Mouse (Mus musculus): Measurements from ENCODE around the gene Rgl1. TPM values are rescaled to one million over a fixed set of nuclear protein-coding genes. Genes with fewer than 3 reads are reported as not detected.

Rgl1 gene
- total RNA-seq, 1 experiment: 1.3 TPM

- Histone ChIP-seq H3K27ac (ENCODE audit: insufficient read depth, low read depth, low read length, poor library complexity, severe bottlenecking) (no peak overlapping the region), H3K9me3 (ENCODE audit: control insufficient read depth, insufficient read depth, low read depth, low read length) (no peaks in the 10 kb centered on the region), H3K9ac (ENCODE audit: insufficient read depth, low read depth, low read length, poor library complexity, severe bottlenecking) (no peak overlapping the region), H3K4me3 (ENCODE audit: insufficient read depth in 1 of 2, low read depth in 1 of 2, low read length in 2 of 2, poor library complexity in 1 of 2, severe bottlenecking in 1 of 2) (no peak overlapping the region), H3K4me1 (ENCODE audit: control insufficient read depth in 2 of 2, insufficient read depth in 2 of 2, low read length in 2 of 2, poor library complexity in 1 of 2) (no peaks in the 10 kb centered on the region), H3K36me3 (ENCODE audit: control insufficient read depth, insufficient read depth, low read length, poor library complexity, severe bottlenecking) (no peaks in the 10 kb centered on the region)
- peak; percentile 37 for DNase-seq (ENCODE audit: low read depth, low spot score)
- in situ Hi-C loops (cut with MboI; ENCODE audit: low sequenced_read_pairs in 2 of 2, unreplicated experiment in 2 of 2): no loop called here
- TF ChIP-seq ZC3H11A (IDR thresholded peaks at IDR 0.05; ENCODE audit: borderline replicate concordance, low read depth, low read length) (no peak), CHD2 (IDR thresholded peaks at IDR 0.05; ENCODE audit: low read depth, low read length) (no peak), ZNF384 (IDR thresholded peaks at IDR 0.05; ENCODE audit: low read depth, low read length) (no peak), MAFK (IDR thresholded peaks at IDR 0.05; ENCODE audit: insufficient read depth, low read depth, low read length) (no peak), HCFC1 (IDR thresholded peaks at IDR 0.05; ENCODE audit: borderline replicate concordance, insufficient read depth, low read length) (no peak)
Measured at GRCm38 (mm10) chr1:152555944-152556573, 210.1 kb downstream of the Rgl1 start.

- in situ Hi-C loops (cut with MboI; ENCODE audit: low sequenced_read_pairs in 2 of 2, unreplicated experiment in 2 of 2): no loop called here
- no peak overlapping the region for H3K27ac ChIP-seq (ENCODE audit: insufficient read depth, low read depth, low read length, poor library complexity, severe bottlenecking)
- no peak overlapping the region for H3K9ac ChIP-seq (ENCODE audit: insufficient read depth, low read depth, low read length, poor library complexity, severe bottlenecking)
- H3K36me3 ChIP-seq (ENCODE audit: control insufficient read depth, insufficient read depth, low read length, poor library complexity, severe bottlenecking): no peaks in the 10 kb centered on the region
- no peaks in the 10 kb centered on the region for H3K4me1 ChIP-seq (ENCODE audit: control insufficient read depth in 2 of 2, insufficient read depth in 2 of 2, low read length in 2 of 2, poor library complexity in 1 of 2)
- H3K9me3 ChIP-seq (ENCODE audit: control insufficient read depth, insufficient read depth, low read depth, low read length): no peaks in the 10 kb centered on the region
- no peak for DNase-seq (ENCODE audit: low read depth, low spot score)
- no peak for TF ChIP-seq ZNF384 (IDR thresholded peaks at IDR 0.05; ENCODE audit: low read depth, low read length)
- TF ChIP-seq CHD2 (IDR thresholded peaks at IDR 0.05; ENCODE audit: low read depth, low read length): no peak
- TF ChIP-seq MAFK (IDR thresholded peaks at IDR 0.05; ENCODE audit: insufficient read depth, low read depth, low read length): no peak
- TF ChIP-seq ZC3H11A (IDR thresholded peaks at IDR 0.05; ENCODE audit: borderline replicate concordance, low read depth, low read length): no peak
- H3K4me3 ChIP-seq (ENCODE audit: insufficient read depth in 1 of 2, low read depth in 1 of 2, low read length in 2 of 2, poor library complexity in 1 of 2, severe bottlenecking in 1 of 2): no peak overlapping the region
Measured at GRCm38 (mm10) chr1:152553912-152554547, 212.1 kb downstream of the Rgl1 start.

GRCm38 (mm10) chr1:152550973-152551372, 215.2 kb downstream of the Rgl1 start:
- in situ Hi-C loops (cut with MboI; ENCODE audit: low sequenced_read_pairs in 2 of 2, unreplicated experiment in 2 of 2): no loop called here
- no peak for TF ChIP-seq CHD2 (IDR thresholded peaks at IDR 0.05; ENCODE audit: low read depth, low read length)
- TF ChIP-seq HCFC1 (IDR thresholded peaks at IDR 0.05; ENCODE audit: borderline replicate concordance, insufficient read depth, low read length): no peak
- TF ChIP-seq ZC3H11A (IDR thresholded peaks at IDR 0.05; ENCODE audit: borderline replicate concordance, low read depth, low read length): no peak
- no peak overlapping the region for H3K9ac ChIP-seq (ENCODE audit: insufficient read depth, low read depth, low read length, poor library complexity, severe bottlenecking)
- no peak for DNase-seq (ENCODE audit: low read depth, low spot score)
- H3K9me3 ChIP-seq (ENCODE audit: control insufficient read depth, insufficient read depth, low read depth, low read length): no peaks in the 10 kb centered on the region
- no peak overlapping the region for H3K4me3 ChIP-seq (ENCODE audit: insufficient read depth in 1 of 2, low read depth in 1 of 2, low read length in 2 of 2, poor library complexity in 1 of 2, severe bottlenecking in 1 of 2)
- no peak overlapping the region for H3K27ac ChIP-seq (ENCODE audit: insufficient read depth, low read depth, low read length, poor library complexity, severe bottlenecking)
- no peaks in the 10 kb centered on the region for H3K36me3 ChIP-seq (ENCODE audit: control insufficient read depth, insufficient read depth, low read length, poor library complexity, severe bottlenecking)
- no peaks in the 10 kb centered on the region for H3K4me1 ChIP-seq (ENCODE audit: control insufficient read depth in 2 of 2, insufficient read depth in 2 of 2, low read length in 2 of 2, poor library complexity in 1 of 2)

GRCm38 (mm10) chr1:152550544-152550943, 215.6 kb downstream of the Rgl1 start:
- H3K4me3 ChIP-seq (ENCODE audit: insufficient read depth in 1 of 2, low read depth in 1 of 2, low read length in 2 of 2, poor library complexity in 1 of 2, severe bottlenecking in 1 of 2): no peak overlapping the region
- no peaks in the 10 kb centered on the region for H3K36me3 ChIP-seq (ENCODE audit: control insufficient read depth, insufficient read depth, low read length, poor library complexity, severe bottlenecking)
- in situ Hi-C loops (cut with MboI; ENCODE audit: low sequenced_read_pairs in 2 of 2, unreplicated experiment in 2 of 2): no loop called here
- TF ChIP-seq HCFC1 (IDR thresholded peaks at IDR 0.05; ENCODE audit: borderline replicate concordance, insufficient read depth, low read length) (no peak), ZNF384 (IDR thresholded peaks at IDR 0.05; ENCODE audit: low read depth, low read length) (no peak), ZC3H11A (IDR thresholded peaks at IDR 0.05; ENCODE audit: borderline replicate concordance, low read depth, low read length) (no peak), CHD2 (IDR thresholded peaks at IDR 0.05; ENCODE audit: low read depth, low read length) (no peak), MAFK (IDR thresholded peaks at IDR 0.05; ENCODE audit: insufficient read depth, low read depth, low read length) (no peak)
- no peaks in the 10 kb centered on the region for H3K9me3 ChIP-seq (ENCODE audit: control insufficient read depth, insufficient read depth, low read depth, low read length)
- no peak for DNase-seq (ENCODE audit: low read depth, low spot score)
- no peak overlapping the region for H3K27ac ChIP-seq (ENCODE audit: insufficient read depth, low read depth, low read length, poor library complexity, severe bottlenecking)
- no peaks in the 10 kb centered on the region for H3K4me1 ChIP-seq (ENCODE audit: control insufficient read depth in 2 of 2, insufficient read depth in 2 of 2, low read length in 2 of 2, poor library complexity in 1 of 2)
- H3K9ac ChIP-seq (ENCODE audit: insufficient read depth, low read depth, low read length, poor library complexity, severe bottlenecking): no peak overlapping the region

All from ES-E14 (cell line).